Comparison of ENCODE assay signal across 28 mouse cellular contexts in the genomic region with DNA sequence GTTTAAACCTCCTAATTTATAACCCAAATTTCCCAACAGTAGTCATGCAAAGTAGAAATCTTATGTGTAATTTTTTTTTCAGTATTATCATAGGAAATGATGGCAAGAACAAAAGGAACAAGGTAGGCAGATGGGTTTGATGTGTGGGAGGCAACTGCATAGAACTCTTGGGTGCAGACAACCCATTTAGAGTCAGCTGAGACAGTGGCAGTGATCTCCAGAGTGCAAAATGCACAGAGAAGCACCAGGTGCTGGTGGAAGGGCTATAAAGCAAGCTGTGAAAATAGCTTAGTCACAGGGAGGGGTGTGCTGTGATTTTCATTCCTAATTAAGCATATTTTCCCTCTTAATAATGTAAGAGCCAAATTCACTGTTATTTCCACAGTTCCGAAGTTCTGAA.
DNase-seq lines count a peak whose midpoint lies in the region; ATAC-seq lines count a peak whose summit lies in the region.
"Had no signal": no experiment of that assay in that cellular context is flagged by ENCODE, and none has a peak within 500 bp of the region (broad histone marks: within the 10 kb centered on the region; RNA-seq: fewer than 3 reads in every experiment).

No protein-coding gene starts in this region.

- ATAC-seq in hindbrain, embryonic 14.5 days (ENCODE audit: low FRiP score) = no peak
- ATAC-seq: forebrain, postnatal 0 days; inflammation-experienced regulatory T-cells, adult 6 months; liver, embryonic 12.5 days; liver, postnatal 0 days; midbrain, embryonic 16.5 days had no signal

- H3K9ac ChIP-seq in hindbrain, embryonic 14.5 days = no peak overlapping the region
- H3K9ac ChIP-seq: forebrain, postnatal 0 days; heart, embryonic 13.5 days; hindbrain, embryonic 15.5 days; kidney, embryonic 15.5 days; liver, embryonic 12.5 days; liver, postnatal 0 days had no signal

- WGBS in hindbrain, embryonic 14.5 days = 70% methylated on average over 1 of the region's 1 CpGs

- H3K27ac ChIP-seq in hindbrain, embryonic 14.5 days = no peak overlapping the region
- H3K27ac ChIP-seq: heart, embryonic 13.5 days; hindbrain, embryonic 15.5 days; kidney, embryonic 15.5 days; liver, embryonic 12.5 days; stomach, postnatal 0 days had no signal

- H3K36me3 ChIP-seq in hindbrain, embryonic 14.5 days (replicated peaks; ENCODE audit: control insufficient read depth, insufficient read depth) = no peaks in the 10 kb centered on the region
- H3K36me3 ChIP-seq: heart, embryonic 13.5 days; hindbrain, embryonic 15.5 days; kidney, embryonic 15.5 days; liver, embryonic 12.5 days had no signal

- H3K9me3 ChIP-seq in hindbrain, embryonic 14.5 days (ENCODE audit: control insufficient read depth, low read length) = no peaks in the 10 kb centered on the region
- H3K9me3 ChIP-seq: heart, embryonic 13.5 days; hindbrain, embryonic 15.5 days; kidney, embryonic 15.5 days; liver, embryonic 12.5 days had no signal

- no peaks in the 10 kb centered on the region for H3K27me3 ChIP-seq in hindbrain, embryonic 14.5 days (ENCODE audit: control insufficient read depth, insufficient read depth, low read length)
- H3K27me3 ChIP-seq: heart, embryonic 13.5 days; hindbrain, embryonic 15.5 days; kidney, embryonic 15.5 days; liver, embryonic 12.5 days had no signal

- DNase-seq in left cerebral cortex, adult 11 months (ENCODE audit: low spot score) = peak; percentile 23
- DNase-seq in left cerebral cortex, adult 18-20 months (ENCODE audit: low spot score in 2 of 2) = no peak
- peak; percentile 21 to 34 for DNase-seq in right cerebral cortex, adult 2 months (ENCODE audit: low spot score in 2 of 2)
- no peak for DNase-seq in right cerebral cortex, postnatal 25 days
- DNase-seq in layer of hippocampus, adult 8-10 months (ENCODE audit: low spot score in 2 of 2) = peak; percentile 37 to 45
- peak; percentile 8 to 26 for DNase-seq in right cerebral cortex, postnatal 36 days (ENCODE audit: low spot score in 2 of 2)
- DNase-seq in kidney, postnatal 4 days = no peak
- no peak for DNase-seq in hindbrain, embryonic 14.5 days (ENCODE audit: low spot score)
- DNase-seq: adrenal gland, postnatal 25 days; B cell, adult 2 months; cerebellum, adult 18-20 months; cerebellum, postnatal 14 days; forebrain, postnatal 0 days; gastrocnemius, postnatal 10 days; heart, postnatal 10 days; kidney, adult 11 months; kidney, postnatal 36 days; liver, postnatal 0 days; lung, postnatal 36 days had no signal

- no peak overlapping the region for H3K4me2 ChIP-seq in hindbrain, embryonic 14.5 days (replicated peaks)
- H3K4me2 ChIP-seq: heart, embryonic 13.5 days; hindbrain, embryonic 15.5 days; kidney, embryonic 15.5 days; liver, embryonic 12.5 days; midbrain, embryonic 11.5 days had no signal

- H3K4me3 ChIP-seq in hindbrain, embryonic 14.5 days (replicated peaks; ENCODE audit: low read length) = no peak overlapping the region
- H3K4me3 ChIP-seq: erythroblast, embryonic 14.5 days; heart, embryonic 13.5 days; hindbrain, embryonic 15.5 days; kidney, embryonic 15.5 days; liver, embryonic 12.5 days had no signal

- no peaks in the 10 kb centered on the region for H3K4me1 ChIP-seq in hindbrain, embryonic 14.5 days (replicated peaks; ENCODE audit: control insufficient read depth, insufficient read depth, low read length)
- H3K4me1 ChIP-seq: heart, embryonic 13.5 days; hindbrain, embryonic 15.5 days; kidney, embryonic 15.5 days; liver, embryonic 12.5 days had no signal

Comparison
In these comparisons a context has a peak if more than half of its experiments do, and no peak if none do; other contexts are left out.
1. DNase-seq: peak in left cerebral cortex, adult 11 months (single experiment), right cerebral cortex, adult 2 months (2 of 2), layer of hippocampus, adult 8-10 months (2 of 2) and right cerebral cortex, postnatal 36 days (2 of 2); none in left cerebral cortex, adult 18-20 months (0 of 2), right cerebral cortex, postnatal 25 days (single experiment), kidney, postnatal 4 days (0 of 2) and hindbrain, embryonic 14.5 days (single experiment).